Mouse (Mus musculus) lung, postnatal 0 days (tissue): ENCODE results near the gene Dusp14. TPM values are rescaled to one million over a fixed set of nuclear protein-coding genes. Genes with fewer than 3 reads are reported as not detected.

Source experiments
- ATAC-seq: fragments of 200-750 bp; cut with Nextera tagmentation; 2 replicates; pipeline ENCODE4 v1.8.0; 2017; ENCODE audit warnings: moderate library complexity
- DNase-seq: peaks from one replicate; pipeline ENCODE4 v3.0.0-alpha.2; 2016; ENCODE audit warnings: low spot score
- H3K27ac ChIP-seq: fragments of 300-500 bp; sonication (generic); 2 replicates; pipeline ENCODE4 v1.5.1; 2014; ENCODE audit warnings: antibody characterized with exemption, mild to moderate bottlenecking, low read length, mixed read lengths
- H3K27me3 ChIP-seq: fragments of 300-500 bp; sonication (generic); replicated peaks from 2 replicates; pipeline ENCODE4 v1.6.1; 2014; ENCODE audit warnings: low read length, mixed read lengths; ENCODE audit not compliant: insufficient read depth
- H3K36me3 ChIP-seq: fragments of 300-500 bp; sonication (generic); 2 replicates; pipeline ENCODE4 v1.6.1; 2014; ENCODE audit warnings: low read length, mixed read lengths; ENCODE audit not compliant: insufficient read depth
- H3K4me1 ChIP-seq: fragments of 300-500 bp; sonication (generic); 2 replicates; pipeline ENCODE4 v1.6.1; 2014; ENCODE audit warnings: antibody characterized with exemption, low read depth, low read length, mixed read lengths; ENCODE audit not compliant: insufficient read depth
- H3K4me2 ChIP-seq: fragments of 300-500 bp; sonication (generic); replicated peaks from 2 replicates; pipeline ENCODE4 v1.6.1; 2014; ENCODE audit warnings: low read depth, mild to moderate bottlenecking, low read length, moderate library complexity, mixed read lengths
- H3K4me3 ChIP-seq: fragments of 300-500 bp; sonication (generic); 2 replicates; pipeline ENCODE4 v1.5.1; 2014; ENCODE audit warnings: low read depth, low read length
- H3K9ac ChIP-seq: fragments of 300-500 bp; sonication (generic); replicated peaks from 2 replicates; pipeline ENCODE4 v1.6.1; 2014; ENCODE audit warnings: low read depth, mild to moderate bottlenecking
- H3K9me3 ChIP-seq: fragments of 300-500 bp; sonication (generic); 2 replicates; pipeline ENCODE4 v1.6.1; 2016; ENCODE audit warnings: low read length, mixed read lengths
- CTCF ChIP-seq: IDR thresholded peaks from 2 replicates; pipeline ENCODE4 v1.5.1; 2016; ENCODE audit warnings: antibody characterized with exemption, mild to moderate bottlenecking
- EP300 ChIP-seq: IDR thresholded peaks from 2 replicates; pipeline ENCODE4 v1.6.1; 2016; ENCODE audit warnings: antibody characterized with exemption, mild to moderate bottlenecking, control low read depth
- WGBS: fragments of 180-500 bp; shearing (Covaris S2); extraction: QIAGEN DNeasy Blood & Tissue Kit; methylation state at CpG from one replicate; pipeline ENCODE4 v1.1.7; 2014; 5-methylcytosine and 5-hydroxymethylcytosine counted together
- polyA plus RNA-seq: library from polyadenylated mRNA; unstranded; fragments of >200 nt; fragmentation: Nextera tagmentation; extraction: Ambion mirVana; gene quantifications from 2 replicates; pipeline ENCODE4 v1.2.1, GENCODE M21; 2015

Gene Dusp14
- polyA plus RNA-seq, 1 experiment from 2014 or later = 66.7 TPM

DNA sequence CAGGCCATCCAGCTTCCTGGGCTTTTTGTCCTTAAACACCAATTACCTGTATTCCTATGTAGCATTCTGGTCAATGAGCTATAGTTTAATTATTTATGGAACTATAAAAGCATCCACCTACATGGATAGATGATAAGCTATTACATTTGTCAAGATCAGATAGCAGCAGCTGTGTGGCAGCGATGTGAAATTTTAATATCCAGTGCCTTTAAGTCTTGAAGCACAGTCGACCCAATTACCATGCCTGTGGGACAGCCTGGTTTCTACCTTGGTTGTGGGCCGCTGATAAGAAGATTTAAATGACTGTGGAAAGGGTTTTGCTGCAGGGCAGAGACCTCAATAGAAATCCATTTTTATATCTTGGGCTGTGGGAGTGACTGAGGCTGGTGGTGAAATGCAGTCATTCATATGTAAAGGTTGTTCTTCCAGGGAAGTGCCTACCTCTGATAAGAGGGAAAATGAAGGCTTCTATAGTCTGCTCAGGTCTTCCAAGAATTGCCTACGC lies 69.6 kb downstream of the Dusp14 start:
- 91% methylated on average over 4 of the region's 4 CpGs for WGBS
- Histone ChIP-seq H3K9ac (no peak overlapping the region), H3K4me2 (no peak overlapping the region), H3K27me3 (no peaks in the 10 kb centered on the region), H3K9me3 (no peaks in the 10 kb centered on the region), H3K4me3 (no peak overlapping the region), H3K36me3 (peaks cover 28% of the 10 kb centered on the region), H3K4me1 (no peaks in the 10 kb centered on the region), H3K27ac (no peak overlapping the region)
- ATAC-seq (no peak), DNase-seq (no peak)
- TF ChIP-seq CTCF (no peak), EP300 (no peak)

DNA sequence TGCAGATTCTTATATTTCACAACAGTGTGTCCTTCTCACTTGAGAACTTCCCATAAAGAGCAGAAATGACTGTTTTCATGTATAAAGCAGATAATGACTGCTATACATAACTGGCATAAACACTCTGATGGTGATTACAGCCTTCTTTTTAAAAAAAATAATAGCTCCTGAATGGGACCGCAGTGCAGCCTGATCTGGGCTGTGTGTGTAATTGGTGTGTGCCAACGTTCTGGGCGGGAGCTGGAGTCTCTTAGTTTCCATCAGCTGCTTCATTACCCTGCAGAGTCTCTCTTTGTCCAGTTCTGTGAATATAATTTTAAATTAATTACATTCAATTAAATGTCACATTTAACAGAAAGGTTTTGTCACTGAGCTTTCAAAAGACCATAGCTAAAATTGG lies 70.1 kb downstream of the Dusp14 start:
- 92% methylated on average over 3 of the region's 3 CpGs for WGBS
- ATAC-seq = no peak
- H3K36me3 ChIP-seq = peaks cover 28% of the 10 kb centered on the region
- H3K4me3 ChIP-seq = no peak overlapping the region
- no peak for TF ChIP-seq CTCF
- TF ChIP-seq EP300 = no peak
- no peaks in the 10 kb centered on the region for H3K27me3 ChIP-seq
- H3K27ac ChIP-seq = no peak overlapping the region
- H3K9me3 ChIP-seq = no peaks in the 10 kb centered on the region
- no peak for DNase-seq
- no peaks in the 10 kb centered on the region for H3K4me1 ChIP-seq
- H3K4me2 ChIP-seq = no peak overlapping the region
- no peak overlapping the region for H3K9ac ChIP-seq

Other genes with a start within 250 kb of the Dusp14 start
- 9.0 and 11.4 TPM in 2 replicates for gene Hnf1b, start 219.2 kb downstream of the Dusp14 start, polyA plus RNA-seq
- 23.0 and 23.3 TPM in 2 replicates for gene Ddx52, start 127.2 kb downstream of the Dusp14 start, polyA plus RNA-seq
- gene Synrg, start 104.8 kb downstream of the Dusp14 start, polyA plus RNA-seq = 7.4 and 8.8 TPM in 2 replicates
- gene Tada2a, start 60.3 kb upstream of the Dusp14 start, polyA plus RNA-seq = 14.9 and 15.0 TPM in 2 replicates
- gene Acaca, start 60.4 kb upstream of the Dusp14 start, polyA plus RNA-seq = 6.5 and 7.9 TPM in 2 replicates
- gene Gm11437, start 98.2 kb upstream of the Dusp14 start, polyA plus RNA-seq = not detected in 2 replicates